Mouse (Mus musculus) liver, adult 2 months (tissue): Measurements from ENCODE around the gene Hlcs.

Experiments
- CTCF ChIP-seq: fragments of 200-500 bp; IDR thresholded peaks from 2 replicates; pipeline ENCODE4 v1.5.1; 2011; ENCODE audit warnings: low read depth, low read length, control low read depth
- POLR2A ChIP-seq: fragments of 200-500 bp; IDR thresholded peaks from 2 replicates; pipeline ENCODE4 v1.6.1; 2011; ENCODE audit warnings: low read length, control low read depth; ENCODE audit not compliant: insufficient read depth; ENCODE audit errors: extremely low read depth

DNA sequence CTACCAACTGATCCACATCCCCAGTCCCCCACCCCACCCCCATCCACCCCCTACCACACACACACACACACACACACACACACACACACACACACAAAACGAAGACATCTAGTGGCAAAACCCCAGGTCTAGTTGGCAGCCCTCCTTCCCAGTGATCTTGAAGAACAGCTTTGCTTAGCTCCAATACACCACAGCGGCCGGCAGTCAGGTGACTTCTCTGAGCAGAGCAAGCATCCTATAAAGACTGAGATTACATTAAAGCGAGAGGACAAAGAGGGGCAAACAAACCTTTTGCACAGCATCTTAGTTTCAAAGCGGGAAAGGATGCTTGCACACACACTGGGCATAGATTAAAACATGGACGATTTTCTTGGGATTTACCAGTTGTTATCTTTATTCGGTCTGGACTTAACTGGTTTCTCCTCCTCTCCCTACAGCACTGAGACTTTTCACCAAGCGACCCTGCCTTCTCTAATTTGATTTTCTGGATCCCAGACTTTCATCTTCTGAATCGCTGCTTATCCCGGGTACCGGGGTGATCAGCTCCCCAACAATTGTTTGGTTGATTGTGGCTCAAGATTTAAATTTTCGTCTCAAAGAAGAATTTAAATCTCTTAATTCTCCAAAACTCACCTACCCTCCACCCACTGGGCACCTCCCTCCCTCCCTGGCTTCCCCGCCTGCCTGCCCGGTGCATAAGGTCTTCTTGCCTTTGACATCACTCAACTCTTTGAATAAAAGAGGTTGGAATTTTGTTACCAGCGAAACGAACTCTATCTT, 134.7 kb downstream of the Hlcs start:
- TF ChIP-seq CTCF (no peak), POLR2A (no peak)
